Mouse (Mus musculus): Measurements from ENCODE around the gene Zar1l. TPM values are rescaled to one million over a fixed set of nuclear protein-coding genes. Genes with fewer than 3 reads are reported as not detected.

The Zar1l gene
- polyA plus RNA-seq, 1 experiment from 2014 or later: not detected

DNA sequence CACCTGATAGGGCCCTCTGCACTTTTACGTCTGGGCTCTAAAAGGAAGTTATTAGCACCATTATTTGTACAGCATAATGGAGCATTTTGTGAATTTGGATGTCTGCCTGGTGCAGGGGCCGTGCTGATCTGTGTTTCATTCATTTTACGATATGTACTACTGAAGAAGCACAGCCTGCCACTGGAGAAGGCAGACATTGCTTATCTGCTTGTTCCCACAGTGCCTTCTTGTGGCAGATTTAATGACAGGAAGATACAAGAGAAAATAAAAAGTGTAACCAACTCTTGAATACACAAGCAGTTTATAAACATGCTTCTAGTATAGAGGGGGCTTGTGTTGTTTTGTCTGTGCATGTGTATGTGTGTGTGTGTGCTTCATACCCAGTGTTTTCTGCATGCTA is 33.7 kb upstream of the Zar1l start:
- no peaks in the 10 kb centered on the region for H3K9me3 ChIP-seq (replicated peaks; ENCODE audit: control insufficient read depth, low read length)
- ATAC-seq (replicated peaks; ENCODE audit: insufficient number of reproducible peaks, low FRiP score, low TSS enrichment, low read depth): no peak
- no peak overlapping the region for H3K9ac ChIP-seq (replicated peaks; ENCODE audit: low read length)
- 77% methylated on average over 3 of the region's 3 CpGs for WGBS
- no peaks in the 10 kb centered on the region for H3K36me3 ChIP-seq (replicated peaks; ENCODE audit: control insufficient read depth, insufficient read depth, low read depth, low read length)
- no peak for DNase-seq (ENCODE audit: low spot score)
- no peak overlapping the region for H3K4me2 ChIP-seq (ENCODE audit: low read depth, low read length)
- H3K27me3 ChIP-seq (ENCODE audit: control insufficient read depth, insufficient read depth, low read length): no peaks in the 10 kb centered on the region
- H3K4me3 ChIP-seq (ENCODE audit: low read depth, low read length): no peak overlapping the region
- no peak overlapping the region for H3K27ac ChIP-seq (replicated peaks; ENCODE audit: low read depth, low read length)
- no peaks in the 10 kb centered on the region for H3K4me1 ChIP-seq (ENCODE audit: control insufficient read depth, insufficient read depth, low read length)

DNA sequence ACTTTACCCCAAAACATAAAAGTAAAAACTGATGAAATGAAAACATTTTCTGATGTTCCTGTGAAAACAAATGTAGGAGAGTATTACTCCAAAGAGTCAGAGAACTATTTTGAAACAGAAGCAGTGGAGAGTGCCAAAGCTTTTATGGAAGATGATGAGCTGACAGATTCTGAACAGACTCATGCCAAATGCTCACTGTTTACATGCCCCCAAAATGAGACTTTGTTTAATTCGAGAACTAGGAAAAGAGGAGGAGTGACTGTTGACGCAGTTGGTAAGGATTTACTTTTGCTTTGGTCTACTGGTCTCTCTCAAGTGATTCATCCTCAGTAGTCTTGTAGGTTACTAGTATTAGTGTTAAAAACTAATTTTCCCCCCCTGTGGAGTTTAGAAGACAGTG is 25.2 kb upstream of the Zar1l start:
- Histone ChIP-seq H3K4me3 (ENCODE audit: low read depth, low read length) (no peak overlapping the region), H3K27ac (replicated peaks; ENCODE audit: low read depth, low read length) (no peak overlapping the region), H3K36me3 (replicated peaks; ENCODE audit: control insufficient read depth, insufficient read depth, low read depth, low read length) (peaks cover 2% of the 10 kb centered on the region; the same call in 1 of the 2 replicates), H3K4me1 (ENCODE audit: control insufficient read depth, insufficient read depth, low read length) (no peaks in the 10 kb centered on the region), H3K9me3 (replicated peaks; ENCODE audit: control insufficient read depth, low read length) (no peaks in the 10 kb centered on the region), H3K27me3 (ENCODE audit: control insufficient read depth, insufficient read depth, low read length) (no peaks in the 10 kb centered on the region), H3K4me2 (ENCODE audit: low read depth, low read length) (no peak overlapping the region), H3K9ac (replicated peaks; ENCODE audit: low read length) (no peak overlapping the region)
- DNase-seq (ENCODE audit: low spot score) (no peak), ATAC-seq (replicated peaks; ENCODE audit: insufficient number of reproducible peaks, low FRiP score, low TSS enrichment, low read depth) (no peak)
- 91% methylated on average over 2 of the region's 2 CpGs for WGBS

DNA sequence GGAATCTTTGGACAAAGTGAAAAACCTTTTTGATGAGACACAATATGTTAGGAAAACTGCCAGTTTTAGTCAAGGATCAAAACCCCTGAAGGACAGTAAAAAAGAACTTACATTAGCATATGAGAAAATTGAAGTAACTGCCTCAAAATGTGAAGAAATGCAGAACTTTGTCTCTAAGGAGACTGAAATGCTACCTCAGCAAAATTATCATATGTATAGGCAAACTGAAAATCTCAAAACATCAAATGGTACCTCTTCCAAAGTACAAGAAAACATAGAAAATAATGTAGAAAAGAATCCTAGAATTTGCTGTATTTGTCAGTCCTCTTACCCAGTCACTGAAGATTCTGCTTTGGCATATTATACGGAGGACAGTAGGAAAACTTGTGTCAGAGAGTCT is 23.3 kb upstream of the Zar1l start:
- no peaks in the 10 kb centered on the region for H3K9me3 ChIP-seq (replicated peaks; ENCODE audit: control insufficient read depth, low read length)
- no peak overlapping the region for H3K4me3 ChIP-seq (ENCODE audit: low read depth, low read length)
- H3K27me3 ChIP-seq (ENCODE audit: control insufficient read depth, insufficient read depth, low read length): no peaks in the 10 kb centered on the region
- ATAC-seq (replicated peaks; ENCODE audit: insufficient number of reproducible peaks, low FRiP score, low TSS enrichment, low read depth): no peak
- H3K36me3 ChIP-seq (replicated peaks; ENCODE audit: control insufficient read depth, insufficient read depth, low read depth, low read length): peaks cover 2% of the 10 kb centered on the region; the same call in 1 of the 2 replicates
- no peaks in the 10 kb centered on the region for H3K4me1 ChIP-seq (ENCODE audit: control insufficient read depth, insufficient read depth, low read length)
- no peak overlapping the region for H3K27ac ChIP-seq (replicated peaks; ENCODE audit: low read depth, low read length)
- no peak for DNase-seq (ENCODE audit: low spot score)
- H3K9ac ChIP-seq (replicated peaks; ENCODE audit: low read length): no peak overlapping the region
- H3K4me2 ChIP-seq (ENCODE audit: low read depth, low read length): no peak overlapping the region
- WGBS: 91% methylated on average over 1 of the region's 1 CpGs

DNA sequence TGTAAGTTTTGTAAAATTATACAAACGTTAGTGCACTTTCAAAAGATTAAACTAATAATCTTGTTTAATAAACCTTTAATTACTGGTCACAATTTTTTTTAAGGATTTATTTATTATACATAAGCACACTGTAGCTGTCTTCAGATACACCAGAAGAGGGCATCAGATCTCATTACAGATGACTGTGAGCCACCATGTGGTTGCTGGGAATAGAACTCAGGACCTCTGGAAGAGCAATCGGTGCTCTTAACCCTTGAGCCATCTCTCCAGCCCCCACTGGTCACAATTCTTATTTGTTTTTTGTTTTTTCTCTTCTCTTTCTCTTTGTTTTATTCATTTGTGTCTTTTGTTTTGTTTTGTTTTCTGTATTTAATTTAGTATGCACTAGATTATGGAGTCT is 7.3 kb upstream of the Zar1l start:
- WGBS: 76% methylated on average over 2 of the region's 2 CpGs
- ATAC-seq (replicated peaks; ENCODE audit: insufficient number of reproducible peaks, low FRiP score, low TSS enrichment, low read depth): no peak
- DNase-seq (ENCODE audit: low spot score): no peak
- no peak overlapping the region for H3K9ac ChIP-seq (replicated peaks; ENCODE audit: low read length)
- H3K4me3 ChIP-seq (ENCODE audit: low read depth, low read length): no peak overlapping the region
- H3K4me2 ChIP-seq (ENCODE audit: low read depth, low read length): no peak overlapping the region
- no peaks in the 10 kb centered on the region for H3K27me3 ChIP-seq (ENCODE audit: control insufficient read depth, insufficient read depth, low read length)
- no peaks in the 10 kb centered on the region for H3K36me3 ChIP-seq (replicated peaks; ENCODE audit: control insufficient read depth, insufficient read depth, low read depth, low read length)
- no peaks in the 10 kb centered on the region for H3K9me3 ChIP-seq (replicated peaks; ENCODE audit: control insufficient read depth, low read length)
- no peaks in the 10 kb centered on the region for H3K4me1 ChIP-seq (ENCODE audit: control insufficient read depth, insufficient read depth, low read length)
- no peak overlapping the region for H3K27ac ChIP-seq (replicated peaks; ENCODE audit: low read depth, low read length)

DNA sequence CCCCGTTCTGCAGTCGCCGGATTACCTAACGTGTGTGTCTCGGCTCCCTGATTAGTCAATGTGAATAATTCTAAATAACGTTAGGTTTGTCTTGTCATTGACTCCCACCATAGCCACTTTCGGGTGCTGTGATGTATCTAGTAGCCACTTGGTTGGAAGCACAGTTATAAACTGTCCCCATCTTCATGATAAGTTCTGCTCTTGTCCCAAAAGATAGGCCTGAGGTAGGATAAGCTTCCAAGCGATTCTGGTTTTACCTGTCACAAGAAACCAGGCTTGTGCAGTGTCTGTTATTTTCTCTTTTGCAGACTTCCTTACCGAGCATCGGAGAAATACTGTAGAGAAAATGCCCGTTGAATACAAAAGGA is 4.9 kb upstream of the Zar1l start:
- H3K27me3 ChIP-seq (ENCODE audit: control insufficient read depth, insufficient read depth, low read length): no peaks in the 10 kb centered on the region
- H3K9me3 ChIP-seq (replicated peaks; ENCODE audit: control insufficient read depth, low read length): no peaks in the 10 kb centered on the region
- H3K4me2 ChIP-seq (ENCODE audit: low read depth, low read length): peak overlapping the region; percentile 63
- 10% methylated on average over 11 of the region's 11 CpGs for WGBS
- no peaks in the 10 kb centered on the region for H3K4me1 ChIP-seq (ENCODE audit: control insufficient read depth, insufficient read depth, low read length)
- no peak; the same call in 1 of the 2 replicates for ATAC-seq (replicated peaks; ENCODE audit: insufficient number of reproducible peaks, low FRiP score, low TSS enrichment, low read depth)
- no peaks in the 10 kb centered on the region for H3K36me3 ChIP-seq (replicated peaks; ENCODE audit: control insufficient read depth, insufficient read depth, low read depth, low read length)
- H3K9ac ChIP-seq (replicated peaks; ENCODE audit: low read length): peak overlapping the region; percentile 94
- H3K4me3 ChIP-seq (ENCODE audit: low read depth, low read length): peak overlapping the region; percentile 80
- peak overlapping the region; percentile 73 for H3K27ac ChIP-seq (replicated peaks; ENCODE audit: low read depth, low read length)
- DNase-seq (ENCODE audit: low spot score): no peak

DNA sequence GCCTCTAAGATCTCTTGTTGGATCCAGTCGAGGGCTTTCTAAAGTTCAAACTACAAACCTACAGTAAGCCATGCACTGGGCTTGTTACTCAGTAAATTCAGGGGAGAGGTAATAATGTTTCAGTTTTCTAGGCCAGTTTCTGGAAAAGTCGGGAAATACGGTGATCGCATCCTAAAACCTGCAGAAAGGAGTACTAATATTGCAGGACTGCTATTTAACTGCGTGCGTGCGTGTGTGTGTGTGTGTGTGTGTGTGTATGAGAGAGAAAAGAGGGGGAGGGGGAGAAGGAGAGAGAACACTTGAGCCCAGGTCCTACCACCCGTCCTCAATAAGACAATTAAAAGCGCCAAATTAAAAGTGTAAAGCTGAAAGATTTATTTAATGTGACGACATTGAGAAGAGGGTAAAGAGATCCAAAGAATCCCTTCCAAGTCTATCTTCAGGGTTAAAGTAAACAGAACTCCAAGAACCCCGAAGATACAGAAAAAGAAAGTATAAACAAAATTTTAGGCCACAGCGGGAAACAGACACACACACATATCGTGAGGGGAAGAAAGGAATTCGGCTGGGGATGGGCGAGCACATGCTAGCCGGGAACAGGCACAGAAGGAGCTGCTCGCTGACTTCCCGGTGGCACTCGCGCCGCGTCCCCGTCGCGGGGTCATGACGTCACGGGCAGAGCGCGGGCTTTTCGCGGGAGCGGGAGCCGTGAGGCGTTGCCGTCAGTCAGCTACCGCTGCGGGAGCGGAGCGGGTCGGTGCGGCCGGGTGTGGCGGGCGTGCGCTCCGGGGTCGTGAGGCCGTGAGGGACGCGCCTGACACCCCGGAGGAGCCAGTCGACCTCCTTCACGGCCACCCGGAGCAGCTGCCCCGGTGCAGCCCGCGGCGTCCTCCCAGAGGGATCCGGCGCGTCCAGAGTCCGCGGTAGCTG is 4.2 kb upstream of the Zar1l start, which contains the start of gene Brca2:
Gene Brca2 (plus strand): TSS at position 694 of the 930 bp plus-strand sequence.
- Histone ChIP-seq H3K4me2 (ENCODE audit: low read depth, low read length) (peak within 1 kb of the TSS; percentile 63), H3K4me1 (ENCODE audit: control insufficient read depth, insufficient read depth, low read length) (no peaks in the 10 kb centered on the region), H3K9me3 (replicated peaks; ENCODE audit: control insufficient read depth, low read length) (no peaks in the 10 kb centered on the region), H3K27me3 (ENCODE audit: control insufficient read depth, insufficient read depth, low read length) (no peaks in the 10 kb centered on the region), H3K4me3 (ENCODE audit: low read depth, low read length) (peak within 1 kb of the TSS; percentile 80), H3K9ac (replicated peaks; ENCODE audit: low read length) (peak within 1 kb of the TSS; percentile 94), H3K36me3 (replicated peaks; ENCODE audit: control insufficient read depth, insufficient read depth, low read depth, low read length) (no peaks in the 10 kb centered on the region), H3K27ac (replicated peaks; ENCODE audit: low read depth, low read length) (peak within 1 kb of the TSS; percentile 73)
- ATAC-seq (replicated peaks; ENCODE audit: insufficient number of reproducible peaks, low FRiP score, low TSS enrichment, low read depth): peak; percentile 91
- 7% methylated on average over 63 of the region's 63 CpGs for WGBS
- DNase-seq (ENCODE audit: low spot score): peak; percentile 93

DNA sequence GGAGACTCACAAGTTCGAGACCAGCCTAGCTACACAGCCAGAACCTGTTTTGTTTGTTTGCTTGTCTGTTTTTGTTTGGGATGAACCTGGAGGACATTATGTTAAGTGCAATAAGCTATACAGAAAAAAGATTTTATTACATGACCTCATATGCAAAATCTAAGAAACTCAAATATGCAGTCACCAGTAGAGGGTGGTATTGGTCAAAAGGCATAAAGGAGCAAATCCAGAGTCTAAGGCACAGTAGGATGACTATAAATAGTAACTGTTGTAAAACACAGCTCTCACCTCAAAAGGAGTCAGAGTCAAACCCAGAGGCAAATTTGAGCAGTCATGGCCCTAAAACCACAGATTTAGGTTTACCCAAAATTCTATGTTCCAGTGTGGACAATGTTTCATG is 1.6 kb upstream of the Zar1l start:
- WGBS: 80% methylated on average over 1 of the region's 1 CpGs

DNA sequence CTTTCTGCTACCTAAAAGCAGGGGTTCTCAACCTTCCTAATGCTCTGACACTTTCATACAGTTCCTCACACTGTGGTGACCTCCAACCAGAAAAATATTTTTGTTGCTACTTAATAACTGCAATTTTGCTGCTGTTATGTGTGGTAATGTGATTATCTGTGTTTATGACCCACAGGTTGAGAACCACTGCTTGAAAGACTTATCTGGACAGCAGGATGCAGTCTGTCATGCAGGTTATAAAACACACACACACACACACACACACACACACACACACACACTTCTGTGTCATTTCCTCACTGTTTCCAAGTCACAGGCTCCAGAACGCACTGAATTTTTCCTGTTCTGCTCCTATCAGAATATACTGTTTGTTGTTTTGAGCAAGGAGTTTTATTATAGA is 3.9 kb downstream of the Zar1l start:
- Histone ChIP-seq H3K9ac (replicated peaks; ENCODE audit: low read length) (no peak overlapping the region), H3K4me1 (ENCODE audit: control insufficient read depth, insufficient read depth, low read length) (no peaks in the 10 kb centered on the region), H3K9me3 (replicated peaks; ENCODE audit: control insufficient read depth, low read length) (no peaks in the 10 kb centered on the region), H3K4me2 (ENCODE audit: low read depth, low read length) (no peak overlapping the region), H3K36me3 (replicated peaks; ENCODE audit: control insufficient read depth, insufficient read depth, low read depth, low read length) (no peaks in the 10 kb centered on the region), H3K4me3 (ENCODE audit: low read depth, low read length) (no peak overlapping the region), H3K27me3 (ENCODE audit: control insufficient read depth, insufficient read depth, low read length) (no peaks in the 10 kb centered on the region), H3K27ac (replicated peaks; ENCODE audit: low read depth, low read length) (no peak overlapping the region)
- DNase-seq (ENCODE audit: low spot score) (no peak), ATAC-seq (replicated peaks; ENCODE audit: insufficient number of reproducible peaks, low FRiP score, low TSS enrichment, low read depth) (no peak)
- 80% methylated on average over 1 of the region's 1 CpGs for WGBS

More for the DNA sequence above, 1.6 kb upstream of the Zar1l start:
- Histone ChIP-seq H3K4me3 (ENCODE audit: low read depth, low read length) (no peak overlapping the region), H3K9ac (replicated peaks; ENCODE audit: low read length) (no peak overlapping the region), H3K36me3 (replicated peaks; ENCODE audit: control insufficient read depth, insufficient read depth, low read depth, low read length) (no peaks in the 10 kb centered on the region), H3K4me1 (ENCODE audit: control insufficient read depth, insufficient read depth, low read length) (no peaks in the 10 kb centered on the region), H3K4me2 (ENCODE audit: low read depth, low read length) (no peak overlapping the region), H3K27me3 (ENCODE audit: control insufficient read depth, insufficient read depth, low read length) (no peaks in the 10 kb centered on the region), H3K27ac (replicated peaks; ENCODE audit: low read depth, low read length) (no peak overlapping the region), H3K9me3 (replicated peaks; ENCODE audit: control insufficient read depth, low read length) (no peaks in the 10 kb centered on the region)
- DNase-seq (ENCODE audit: low spot score) (peak; percentile 12), ATAC-seq (replicated peaks; ENCODE audit: insufficient number of reproducible peaks, low FRiP score, low TSS enrichment, low read depth) (no peak)

All from embryonic facial prominence, embryonic 11.5 days (tissue).